Mouse (Mus musculus): ENCODE measurements around the gene Pla2g7. TPM values are rescaled to one million over a fixed set of nuclear protein-coding genes. Genes with fewer than 3 reads are reported as not detected.

The Pla2g7 gene
- polyA plus RNA-seq, 1 experiment from 2014 or later = 12.0 TPM

DNA sequence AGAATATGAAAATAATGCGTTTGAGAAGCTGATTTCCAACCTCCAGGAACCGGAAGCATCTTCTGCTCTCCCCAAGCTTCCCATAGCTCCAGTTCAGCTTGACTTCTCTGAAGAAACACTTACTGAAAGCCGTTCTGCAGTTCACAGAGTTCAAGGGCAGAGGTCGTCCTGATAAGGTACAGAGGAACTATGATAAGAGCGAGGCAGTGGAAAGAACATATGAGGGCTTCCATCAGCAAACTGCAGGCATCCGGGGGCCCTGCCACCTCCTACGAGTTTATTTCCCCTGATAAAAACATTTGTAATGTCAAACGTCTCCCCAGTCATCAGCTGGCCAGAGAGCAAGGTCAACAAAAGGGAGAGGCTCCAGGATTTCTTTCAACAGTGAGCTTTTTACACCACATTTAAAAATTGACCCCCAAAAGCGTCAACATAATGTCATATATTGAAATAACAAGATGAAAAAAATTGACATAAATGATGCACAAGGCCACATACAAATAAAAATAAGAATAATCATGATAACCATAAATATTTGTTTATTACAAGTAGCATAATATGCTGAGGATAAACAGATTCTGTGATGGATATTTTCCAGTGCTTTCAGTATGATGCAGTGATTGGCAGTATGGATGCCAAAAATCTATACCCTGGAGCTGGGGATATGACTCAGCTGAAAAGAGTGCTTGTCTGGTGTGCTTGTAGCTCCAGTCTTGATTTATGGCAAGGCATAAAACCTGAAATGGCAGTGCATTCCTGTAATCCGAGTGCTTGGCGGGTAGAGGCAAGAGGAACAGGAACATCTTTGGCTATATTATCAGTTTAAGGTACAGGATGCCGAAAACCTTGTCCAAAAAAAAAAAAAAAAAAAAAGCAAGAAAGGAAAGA is 13.1 kb upstream of the Pla2g7 start:
- no peaks in the 10 kb centered on the region for H3K9me3 ChIP-seq
- H3K27ac ChIP-seq = no peak overlapping the region
- no peak overlapping the region for H3K9ac ChIP-seq

DNA sequence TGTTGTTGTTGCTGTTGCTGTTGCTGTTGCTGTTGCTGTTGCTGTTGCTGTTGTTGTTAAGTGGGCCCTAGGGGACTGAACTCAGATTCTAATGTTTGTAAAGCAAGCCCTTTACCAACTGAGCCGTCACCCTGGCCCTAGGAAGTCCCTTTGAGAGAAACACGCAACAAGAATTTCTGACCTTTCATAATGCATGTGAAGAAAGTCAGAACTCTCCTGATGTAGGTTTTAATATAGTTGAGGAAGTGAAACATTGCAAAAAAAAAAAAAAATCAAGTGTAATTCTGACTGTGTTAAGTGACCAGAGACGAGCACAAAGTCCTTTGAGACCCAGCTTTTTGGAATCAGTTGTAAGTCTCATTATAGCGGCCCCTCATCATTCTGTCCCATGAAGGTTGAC is 10.8 kb upstream of the Pla2g7 start:
- no peaks in the 10 kb centered on the region for H3K27me3 ChIP-seq (replicated peaks)
- no peak overlapping the region for H3K27ac ChIP-seq
- no peaks in the 10 kb centered on the region for H3K9me3 ChIP-seq
- 79% methylated on average over 4 of the region's 4 CpGs for WGBS
- no peaks in the 10 kb centered on the region for H3K4me1 ChIP-seq
- no peak overlapping the region for H3K9ac ChIP-seq
- ATAC-seq (ENCODE audit: insufficient read depth, low FRiP score, low read depth) = no peak
- H3K4me3 ChIP-seq (replicated peaks) = no peak overlapping the region
- H3K36me3 ChIP-seq = no peaks in the 10 kb centered on the region
- H3K4me2 ChIP-seq = no peak overlapping the region

More for the DNA sequence above, 13.1 kb upstream of the Pla2g7 start:
- ATAC-seq (ENCODE audit: insufficient read depth, low FRiP score, low read depth) = peak; percentile 50
- Histone ChIP-seq H3K36me3 (no peaks in the 10 kb centered on the region), H3K4me1 (no peaks in the 10 kb centered on the region), H3K27me3 (replicated peaks) (no peaks in the 10 kb centered on the region), H3K4me2 (no peak overlapping the region), H3K4me3 (replicated peaks) (no peak overlapping the region)
- WGBS = 33% methylated on average over 12 of the region's 12 CpGs

DNA sequence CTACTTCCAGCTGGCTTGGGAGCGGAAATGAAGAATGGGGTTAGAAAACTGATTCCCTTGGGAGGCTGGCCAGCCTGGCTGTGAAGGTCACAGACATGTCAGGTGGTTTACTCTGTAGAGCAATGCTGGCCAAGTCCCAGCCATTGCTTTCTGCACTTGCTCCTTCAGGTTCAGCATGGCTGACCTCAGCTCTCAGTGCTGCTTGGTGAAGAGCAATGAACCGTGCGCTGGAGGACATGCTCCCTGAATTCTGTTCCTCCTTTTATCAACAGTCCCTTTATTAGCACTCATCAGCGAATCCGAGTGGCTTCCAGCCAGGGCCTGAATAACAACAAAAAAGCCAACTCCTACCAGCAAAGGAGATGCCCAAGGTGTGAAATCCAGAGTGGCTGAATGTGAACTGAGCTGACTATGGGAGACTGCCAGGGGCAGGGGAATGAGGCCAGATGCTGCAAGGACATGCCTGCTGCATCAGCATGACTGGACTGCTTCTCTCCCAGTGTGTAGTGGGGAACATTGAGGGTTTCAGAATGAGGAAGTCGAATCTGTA is 10.3 kb upstream of the Pla2g7 start:
- Histone ChIP-seq H3K36me3 (no peaks in the 10 kb centered on the region), H3K9me3 (no peaks in the 10 kb centered on the region), H3K9ac (no peak overlapping the region), H3K4me2 (no peak overlapping the region), H3K4me1 (no peaks in the 10 kb centered on the region), H3K27ac (no peak overlapping the region), H3K4me3 (replicated peaks) (no peak overlapping the region), H3K27me3 (replicated peaks) (no peaks in the 10 kb centered on the region)
- whole genome bisulfite sequencing = 72% methylated on average over 6 of the region's 6 CpGs
- no peak for ATAC-seq (ENCODE audit: insufficient read depth, low FRiP score, low read depth)

DNA sequence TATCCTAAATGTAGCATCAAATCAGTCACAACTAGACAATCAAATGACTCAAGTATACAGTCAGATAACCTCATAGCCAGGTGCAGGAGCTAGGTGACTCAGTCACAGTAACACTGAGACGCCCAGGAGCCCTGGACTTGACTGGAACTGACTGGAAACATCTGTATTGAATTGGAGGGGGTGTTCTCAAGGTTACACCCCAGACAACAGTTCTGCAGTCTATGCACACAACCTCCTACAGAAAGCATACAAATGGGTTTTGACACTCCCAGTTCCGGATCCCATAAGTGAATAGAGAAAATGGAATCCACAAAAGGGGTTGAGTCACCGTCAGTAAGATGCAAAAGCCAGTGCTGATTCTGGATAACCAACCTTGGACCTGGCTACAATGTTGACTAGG is 9.2 kb upstream of the Pla2g7 start:
- 72% methylated on average over 3 of the region's 3 CpGs for WGBS
- Histone ChIP-seq H3K9ac (no peak overlapping the region), H3K27ac (no peak overlapping the region), H3K36me3 (no peaks in the 10 kb centered on the region), H3K4me2 (no peak overlapping the region), H3K4me1 (no peaks in the 10 kb centered on the region), H3K9me3 (no peaks in the 10 kb centered on the region), H3K4me3 (replicated peaks) (no peak overlapping the region), H3K27me3 (replicated peaks) (no peaks in the 10 kb centered on the region)
- no peak for ATAC-seq (ENCODE audit: insufficient read depth, low FRiP score, low read depth)

DNA sequence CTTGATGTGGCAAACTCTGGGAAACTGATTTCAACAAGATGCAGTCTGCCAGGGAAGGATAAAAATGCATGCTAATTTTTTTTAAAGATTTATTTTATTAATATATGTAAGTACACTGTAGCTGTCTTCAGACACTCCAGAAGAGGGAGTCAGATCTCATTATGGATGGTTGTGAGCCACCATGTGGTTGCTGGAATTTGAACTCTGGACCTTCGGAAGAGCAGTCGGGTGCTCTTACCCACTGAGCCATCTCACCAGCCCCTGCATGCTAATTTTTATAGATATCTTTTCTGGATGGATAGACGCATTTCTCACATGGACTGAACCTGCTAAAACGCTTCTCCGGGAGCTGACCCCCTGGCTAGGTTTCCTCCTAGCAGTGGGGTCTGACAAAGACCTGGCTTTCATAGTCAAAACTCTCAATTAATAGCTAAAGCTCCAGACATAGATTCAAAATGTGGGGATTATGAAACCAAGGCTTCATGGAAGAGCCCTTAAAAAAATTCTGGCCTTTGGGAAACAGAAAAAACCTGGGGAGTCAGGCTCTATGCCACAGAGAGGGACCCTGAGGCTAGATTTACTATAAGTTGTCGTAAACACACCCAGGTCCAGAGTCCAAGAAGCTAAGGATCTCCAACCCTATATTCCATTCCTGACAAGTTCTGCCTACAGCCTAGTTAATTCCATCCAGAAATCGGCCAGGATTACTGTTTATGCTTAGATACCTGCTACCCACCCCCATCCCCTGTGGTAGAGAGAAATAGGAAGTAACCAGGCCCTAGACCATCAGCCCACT is 4.5 kb upstream of the Pla2g7 start:
- no peaks in the 10 kb centered on the region for H3K27me3 ChIP-seq (replicated peaks)
- no peak overlapping the region for H3K9ac ChIP-seq
- no peak overlapping the region for H3K4me2 ChIP-seq
- 87% methylated on average over 7 of the region's 7 CpGs for WGBS
- H3K4me1 ChIP-seq = peaks cover 3% of the 10 kb centered on the region; the same call in 1 of the 2 replicates
- ATAC-seq (ENCODE audit: insufficient read depth, low FRiP score, low read depth) = no peak
- no peaks in the 10 kb centered on the region for H3K9me3 ChIP-seq
- H3K4me3 ChIP-seq (replicated peaks) = no peak overlapping the region
- H3K27ac ChIP-seq = no peak overlapping the region
- H3K36me3 ChIP-seq = no peaks in the 10 kb centered on the region

DNA sequence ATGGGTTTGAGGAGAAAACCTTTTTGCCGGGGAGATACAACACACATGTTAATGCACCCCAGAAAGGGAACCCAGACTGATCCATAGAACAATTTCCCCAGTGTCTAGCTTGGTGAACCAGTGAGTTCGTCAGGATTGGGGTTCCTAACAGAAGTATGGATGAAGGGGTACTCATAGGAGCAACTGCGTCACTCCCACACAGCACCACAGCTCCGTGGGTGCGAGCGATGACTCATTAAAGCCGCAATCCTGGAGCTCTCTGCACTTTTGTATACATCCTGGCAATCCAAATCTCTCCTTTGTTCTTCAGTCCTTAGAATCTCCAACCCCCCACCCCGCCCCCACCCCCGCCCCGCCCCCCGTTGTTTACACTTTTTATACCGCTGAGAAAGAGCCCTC is 306 bp upstream of the Pla2g7 start:
- Histone ChIP-seq H3K36me3 (no peaks in the 10 kb centered on the region), H3K4me1 (peaks cover 7% of the 10 kb centered on the region), H3K4me2 (peak overlapping the region; percentile 92), H3K4me3 (replicated peaks) (peak overlapping the region; percentile 43), H3K27me3 (replicated peaks) (no peaks in the 10 kb centered on the region), H3K27ac (no peak overlapping the region), H3K9me3 (no peaks in the 10 kb centered on the region), H3K9ac (no peak overlapping the region)
- WGBS = 10% methylated on average over 12 of the region's 12 CpGs
- no peak for ATAC-seq (ENCODE audit: insufficient read depth, low FRiP score, low read depth)

DNA sequence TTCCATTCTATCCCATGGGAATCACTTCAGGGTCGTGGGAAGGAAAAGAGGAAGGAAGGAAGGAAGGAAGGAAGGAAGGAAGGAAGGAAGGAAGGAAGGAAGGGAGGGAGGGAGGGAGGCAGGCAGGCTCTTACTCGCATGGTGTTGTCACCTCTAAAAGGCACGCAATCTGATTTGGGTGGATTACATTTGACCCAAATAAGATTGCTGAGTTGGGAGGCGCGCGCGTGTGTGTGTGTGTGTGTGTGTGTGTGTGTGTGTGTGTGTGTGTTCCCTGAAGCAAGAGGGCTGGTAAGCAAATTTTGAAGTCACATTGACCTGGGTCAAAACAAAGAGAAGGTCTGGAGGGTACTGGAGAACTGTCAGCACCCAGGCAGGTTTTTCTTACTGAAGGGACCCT is 1.4 kb downstream of the Pla2g7 start:
- no peak overlapping the region for H3K27ac ChIP-seq
- H3K27me3 ChIP-seq (replicated peaks) = no peaks in the 10 kb centered on the region
- no peak for ATAC-seq (ENCODE audit: insufficient read depth, low FRiP score, low read depth)
- WGBS = 63% methylated on average over 7 of the region's 7 CpGs
- no peak overlapping the region for H3K4me2 ChIP-seq
- peaks cover 7% of the 10 kb centered on the region for H3K4me1 ChIP-seq
- no peaks in the 10 kb centered on the region for H3K9me3 ChIP-seq
- no peak overlapping the region for H3K9ac ChIP-seq
- no peaks in the 10 kb centered on the region for H3K36me3 ChIP-seq
- no peak overlapping the region for H3K4me3 ChIP-seq (replicated peaks)

DNA sequence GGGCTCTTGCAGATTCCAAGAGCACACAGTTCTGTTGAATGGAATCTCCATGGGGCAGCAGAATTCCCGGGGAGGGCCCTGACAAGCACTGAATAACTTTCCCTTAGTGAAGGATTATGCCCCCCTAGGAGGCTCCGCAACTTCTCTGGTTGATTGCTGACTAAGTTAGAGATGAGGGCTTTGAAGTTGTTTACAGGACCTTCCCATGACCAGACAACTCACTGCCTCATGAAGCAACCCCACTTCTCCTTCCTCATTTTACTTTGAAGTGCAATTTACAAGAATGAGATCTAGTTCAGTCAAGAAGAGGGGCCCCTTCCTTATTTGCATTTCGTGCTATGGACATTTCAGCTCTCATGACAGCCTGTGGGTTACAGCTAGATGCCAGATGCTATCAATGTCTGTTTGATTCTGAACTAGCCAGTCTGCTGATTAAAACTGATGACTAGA is 5.8 kb downstream of the Pla2g7 start:
- H3K4me2 ChIP-seq = no peak overlapping the region
- H3K4me3 ChIP-seq (replicated peaks) = no peak overlapping the region
- no peak overlapping the region for H3K9ac ChIP-seq
- H3K36me3 ChIP-seq = no peaks in the 10 kb centered on the region
- ATAC-seq (ENCODE audit: insufficient read depth, low FRiP score, low read depth) = no peak
- H3K27me3 ChIP-seq (replicated peaks) = no peaks in the 10 kb centered on the region
- H3K27ac ChIP-seq = no peak overlapping the region
- 42% methylated on average over 3 of the region's 3 CpGs for WGBS
- peaks cover 1% of the 10 kb centered on the region for H3K4me1 ChIP-seq
- no peaks in the 10 kb centered on the region for H3K9me3 ChIP-seq

DNA sequence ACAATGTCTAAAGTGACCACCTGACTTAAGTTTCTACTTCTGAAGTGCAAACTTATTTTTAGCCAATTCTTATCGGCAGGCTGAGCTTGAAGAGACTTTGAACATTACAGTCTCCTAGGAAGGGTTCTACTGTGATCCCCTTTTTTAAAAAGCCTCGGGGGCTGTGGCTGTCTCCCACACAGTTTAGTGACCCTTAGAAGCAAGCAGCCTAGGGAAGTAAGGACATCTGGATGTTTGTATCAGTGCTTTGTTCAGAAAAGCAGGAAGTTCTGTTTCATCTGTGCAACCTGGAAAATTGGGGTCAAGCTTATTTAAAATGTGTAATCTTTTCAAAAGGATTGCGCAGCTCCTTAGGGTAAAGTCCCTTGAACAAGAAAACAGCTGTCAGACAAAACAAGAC is 12.6 kb downstream of the Pla2g7 start:
- H3K27me3 ChIP-seq (replicated peaks) = no peaks in the 10 kb centered on the region
- no peak overlapping the region for H3K4me3 ChIP-seq (replicated peaks)
- H3K4me1 ChIP-seq = no peaks in the 10 kb centered on the region; the same call in 1 of the 2 replicates
- WGBS = 35% methylated on average over 3 of the region's 3 CpGs
- H3K9me3 ChIP-seq = no peaks in the 10 kb centered on the region
- 0 out of 2 replicates have a peak overlapping the region, but pooled peaks have one; percentile 15 for H3K4me2 ChIP-seq
- H3K36me3 ChIP-seq = no peaks in the 10 kb centered on the region
- no peak overlapping the region for H3K27ac ChIP-seq
- ATAC-seq (ENCODE audit: insufficient read depth, low FRiP score, low read depth) = no peak
- no peak overlapping the region; the same call in 1 of the 2 replicates for H3K9ac ChIP-seq

DNA sequence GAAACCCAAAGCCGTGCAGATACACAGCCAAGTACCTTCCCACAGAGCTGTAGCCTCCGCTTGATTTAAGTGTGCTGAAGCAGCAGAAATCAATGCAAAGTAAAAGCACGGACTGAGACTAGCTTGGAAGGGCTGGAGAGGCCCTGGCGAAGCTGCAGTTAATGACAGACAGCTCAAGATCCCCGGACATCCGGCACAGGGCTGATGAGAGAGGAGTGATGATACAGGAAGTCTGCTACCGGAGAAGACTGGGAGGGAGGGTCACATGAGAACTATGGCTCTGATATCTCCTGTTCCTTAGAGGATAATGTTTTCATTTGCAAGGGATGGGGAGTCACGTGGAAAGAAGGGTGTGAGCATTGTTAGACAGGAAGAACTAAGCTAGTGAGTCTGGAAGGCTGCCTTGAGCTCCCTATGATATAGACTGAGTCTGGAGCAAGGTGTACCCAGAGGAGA is 13.1 kb downstream of the Pla2g7 start:
- H3K36me3 ChIP-seq = no peaks in the 10 kb centered on the region
- no peaks in the 10 kb centered on the region; the same call in 1 of the 2 replicates for H3K4me1 ChIP-seq
- H3K4me2 ChIP-seq = peak overlapping the region; percentile 15; the same call in 1 of the 2 replicates
- H3K9me3 ChIP-seq = no peaks in the 10 kb centered on the region
- WGBS = 24% methylated on average over 8 of the region's 8 CpGs
- no peak overlapping the region for H3K4me3 ChIP-seq (replicated peaks)
- H3K9ac ChIP-seq = no peak overlapping the region; the same call in 1 of the 2 replicates
- H3K27ac ChIP-seq = no peak overlapping the region
- no peaks in the 10 kb centered on the region for H3K27me3 ChIP-seq (replicated peaks)
- ATAC-seq (ENCODE audit: insufficient read depth, low FRiP score, low read depth) = peak; percentile 66; the same call in 1 of the 2 replicates

DNA sequence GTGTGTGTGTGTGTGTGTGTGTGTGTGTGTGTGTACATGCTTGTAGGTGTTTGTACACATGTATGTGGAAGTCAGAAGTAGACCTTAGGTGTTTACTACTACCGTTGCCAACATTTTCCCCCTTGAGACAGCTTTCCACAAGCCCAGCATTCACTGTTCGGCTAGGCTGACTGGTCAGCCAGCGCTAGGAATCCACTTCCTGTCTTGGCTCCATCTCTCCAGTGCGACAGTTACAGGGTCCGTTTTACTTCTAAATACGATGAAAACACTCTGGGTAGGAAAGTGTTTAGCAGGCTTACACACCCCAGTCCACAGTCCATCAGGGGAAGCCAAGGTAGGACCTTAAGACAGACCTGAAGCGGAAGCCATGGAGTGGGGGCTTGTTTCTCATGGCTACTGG is 16.9 kb downstream of the Pla2g7 start:
- H3K27ac ChIP-seq = no peak overlapping the region
- WGBS = 57% methylated on average over 7 of the region's 7 CpGs
- ATAC-seq (ENCODE audit: insufficient read depth, low FRiP score, low read depth) = no peak

More for the DNA sequence above, 16.9 kb downstream of the Pla2g7 start:
- Histone ChIP-seq H3K36me3 (no peaks in the 10 kb centered on the region), H3K9ac (no peak overlapping the region), H3K27me3 (replicated peaks) (no peaks in the 10 kb centered on the region), H3K4me3 (replicated peaks) (no peak overlapping the region), H3K4me1 (no peaks in the 10 kb centered on the region; the same call in 1 of the 2 replicates), H3K4me2 (no peak overlapping the region), H3K9me3 (no peaks in the 10 kb centered on the region)
